Mouse (Mus musculus): ENCODE measurements around the gene Zc3h18.

GRCm38 (mm10) chr8:122354157-122354556 is 22.3 kb upstream of the Zc3h18 start:
- TF ChIP-seq CTCF (IDR thresholded peaks at IDR 0.05; ENCODE audit: extremely low read depth, insufficient read depth, insufficient read length, insufficient replicate concordance) (no peak), POLR2A (IDR thresholded peaks at IDR 0.05; ENCODE audit: low read depth, low read length) (no peak)
